Mouse (Mus musculus) hindbrain, embryonic 11.5 days (tissue): ENCODE measurements around the gene Hoxc4. TPM values are rescaled to one million over a fixed set of nuclear protein-coding genes. Genes with fewer than 3 reads are reported as not detected.

Experiments used
- ATAC-seq: fragments of 200-750 bp; cut with Nextera tagmentation; 2 replicates; pipeline ENCODE4 v1.8.0; 2017; ENCODE audit warnings: mild to moderate bottlenecking, moderate TSS enrichment, moderate library complexity; ENCODE audit not compliant: low FRiP score
- DNase-seq: peaks from one replicate; pipeline ENCODE4 v3.0.0-alpha.2; 2015; ENCODE audit warnings: low spot score
- H3K27ac ChIP-seq: fragments of 300-500 bp; sonication (generic); 2 replicates; pipeline ENCODE4 v1.5.1; 2014; ENCODE audit warnings: mild to moderate bottlenecking, low read depth, low read length
- H3K27me3 ChIP-seq: fragments of 300-500 bp; sonication (generic); 2 replicates; pipeline ENCODE4 v1.6.1; 2014; ENCODE audit warnings: mild to moderate bottlenecking, low read length, moderate library complexity, mixed read lengths; ENCODE audit not compliant: control insufficient read depth, insufficient read depth
- H3K36me3 ChIP-seq: fragments of 300-500 bp; sonication (generic); 2 replicates; pipeline ENCODE4 v1.6.1; 2014; ENCODE audit warnings: mild to moderate bottlenecking, low read length, moderate library complexity, mixed read lengths; ENCODE audit not compliant: control insufficient read depth, insufficient read depth
- H3K4me1 ChIP-seq: fragments of 300-500 bp; sonication (generic); replicated peaks from 2 replicates; pipeline ENCODE4 v1.6.1; 2014; ENCODE audit warnings: low read length, mixed read lengths; ENCODE audit not compliant: control insufficient read depth, insufficient read depth
- H3K4me2 ChIP-seq: fragments of 300-500 bp; sonication (generic); replicated peaks from 2 replicates; pipeline ENCODE4 v1.6.1; 2014; ENCODE audit warnings: mild to moderate bottlenecking, low read depth, low read length
- H3K4me3 ChIP-seq: fragments of 300-500 bp; sonication (generic); 2 replicates; pipeline ENCODE4 v1.5.1; 2014; ENCODE audit warnings: low read depth, low read length
- H3K9ac ChIP-seq: fragments of 300-500 bp; sonication (generic); 2 replicates; pipeline ENCODE4 v1.6.1; 2014; ENCODE audit warnings: low read depth, low read length
- H3K9me3 ChIP-seq: fragments of 300-500 bp; sonication (generic); 2 replicates; pipeline ENCODE4 v1.6.1; 2016; ENCODE audit warnings: low read length; ENCODE audit not compliant: control insufficient read depth
- WGBS: fragments of 180-500 bp; shearing (Covaris S2); extraction: QIAGEN DNeasy Blood & Tissue Kit; methylation state at CpG from one replicate; pipeline ENCODE4 v1.1.7; 2014; 5-methylcytosine and 5-hydroxymethylcytosine counted together
- polyA plus RNA-seq: library from polyadenylated mRNA; unstranded; fragments of >200 nt; fragmentation: Nextera tagmentation; extraction: Ambion mirVana; gene quantifications from 2 replicates; pipeline ENCODE4 v1.2.1, GENCODE M21; 2014

Gene Hoxc4
- polyA plus RNA-seq, 1 experiment from 2014 or later = 37.8 TPM

GRCm38 (mm10) chr15:103056396-103056795 is 37.7 kb downstream of the Hoxc4 start:
- H3K36me3 ChIP-seq = no peaks in the 10 kb centered on the region

DNA sequence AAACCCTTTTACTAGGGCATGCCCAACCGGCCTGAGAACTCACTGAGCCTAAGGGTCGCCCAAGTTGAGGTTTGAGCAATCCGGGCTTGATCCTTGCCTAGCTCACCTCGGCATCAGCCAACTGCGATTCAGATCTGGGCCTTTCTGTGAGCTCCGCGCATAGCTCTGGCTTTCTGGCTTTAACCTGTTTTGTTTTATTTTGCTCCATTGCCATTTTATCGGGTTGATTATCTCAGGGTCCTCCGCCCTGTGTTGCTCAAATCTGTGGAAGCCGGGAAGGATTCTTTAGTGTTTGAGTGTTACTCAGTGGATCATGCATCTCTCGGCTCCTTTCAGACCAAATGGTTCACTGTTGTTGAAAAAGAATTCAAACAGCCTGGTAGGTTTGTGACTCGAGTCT is 40.0 kb downstream of the Hoxc4 start:
- peak overlapping the region; percentile 36 for H3K4me3 ChIP-seq
- H3K9ac ChIP-seq = peak overlapping the region; percentile 68
- 2% methylated on average over 12 of the region's 12 CpGs for WGBS
- H3K36me3 ChIP-seq = no peaks in the 10 kb centered on the region
- H3K4me1 ChIP-seq = 0 out of 2 replicates have a peak, but pooled peaks cover 2% of the 10 kb centered on the region
- no peaks in the 10 kb centered on the region for H3K9me3 ChIP-seq
- peaks cover 76% of the 10 kb centered on the region for H3K27me3 ChIP-seq
- peak overlapping the region; percentile 88 for H3K27ac ChIP-seq
- ATAC-seq (no peak), DNase-seq (peak; percentile 63)
- H3K4me2 ChIP-seq = peak overlapping the region; percentile 38

More at GRCm38 (mm10) chr15:103056396-103056795, 37.7 kb downstream of the Hoxc4 start:
- DNase-seq (no peak), ATAC-seq (no peak)
- no peaks in the 10 kb centered on the region for H3K4me1 ChIP-seq
- H3K4me2 ChIP-seq = peak overlapping the region; percentile 39
- H3K27ac ChIP-seq = peak overlapping the region; percentile 71
- H3K4me3 ChIP-seq = peak overlapping the region; percentile 17; the same call in 1 of the 2 replicates
- H3K9me3 ChIP-seq = no peaks in the 10 kb centered on the region
- 45% methylated on average over 2 of the region's 2 CpGs for WGBS
- H3K27me3 ChIP-seq = peaks cover 65% of the 10 kb centered on the region
- 0 out of 2 replicates have a peak overlapping the region, but pooled peaks have one; percentile 23 for H3K9ac ChIP-seq

DNA sequence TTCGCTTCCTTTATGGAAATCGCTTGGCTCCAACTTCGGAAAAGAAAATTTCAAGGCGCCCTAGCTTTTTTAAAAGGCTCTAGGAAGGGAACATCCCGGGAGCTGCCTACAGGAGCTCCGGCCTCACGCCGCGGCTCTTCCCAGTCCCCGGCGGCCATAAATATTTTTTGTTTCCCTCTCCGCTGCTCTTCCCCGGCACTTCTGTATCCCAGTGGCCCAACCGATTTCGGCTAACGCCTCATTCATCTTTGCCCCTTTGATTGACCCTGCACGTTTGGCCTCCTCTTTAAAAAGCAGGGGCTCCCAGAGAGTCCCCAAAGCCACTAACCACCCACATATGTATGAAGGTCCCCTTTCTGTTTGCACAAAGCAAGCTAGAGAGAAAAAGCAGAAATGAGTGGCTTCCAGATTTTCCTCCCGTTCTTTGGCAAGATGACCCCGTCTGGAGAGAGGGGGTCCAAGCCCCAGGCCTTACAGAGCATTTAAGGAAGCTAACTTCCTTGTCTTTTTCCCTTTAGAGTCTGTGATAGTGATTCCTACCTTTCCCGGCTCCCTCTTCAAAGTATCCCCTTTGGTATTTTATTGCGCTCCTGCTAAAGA is 40.8 kb downstream of the Hoxc4 start:
- Histone ChIP-seq H3K4me3 (peak overlapping the region; percentile 36), H3K27ac (peak overlapping the region; percentile 88), H3K4me1 (0 out of 2 replicates have a peak, but pooled peaks cover 2% of the 10 kb centered on the region), H3K9ac (peak overlapping the region; percentile 68), H3K36me3 (no peaks in the 10 kb centered on the region), H3K4me2 (peak overlapping the region; percentile 38), H3K27me3 (peaks cover 78% of the 10 kb centered on the region), H3K9me3 (no peaks in the 10 kb centered on the region)
- DNase-seq = peak; percentile 62
- under 1% methylated on average over 21 of the region's 21 CpGs for whole genome bisulfite sequencing
- ATAC-seq = no peak

DNA sequence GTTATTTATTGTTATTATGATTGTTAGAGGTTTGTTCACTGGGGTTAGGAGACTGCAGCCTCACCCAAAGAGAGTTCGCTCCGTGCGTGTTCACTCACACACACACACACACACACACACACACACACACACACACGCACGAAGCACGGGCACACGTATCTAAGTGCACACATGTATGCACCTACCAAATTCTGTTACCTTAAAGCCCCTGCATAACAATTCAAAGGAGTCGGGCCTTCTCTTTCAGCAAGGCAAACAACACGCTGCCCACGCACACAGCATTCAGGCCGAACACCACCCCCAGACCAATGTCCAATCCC is 41.2 kb downstream of the Hoxc4 start:
- DNase-seq = peak; percentile 46
- H3K4me3 ChIP-seq = peak overlapping the region; percentile 36
- peak overlapping the region; percentile 68 for H3K9ac ChIP-seq

GRCm38 (mm10) chr15:103060341-103061130 is 41.8 kb downstream of the Hoxc4 start:
- H3K9ac ChIP-seq = peak overlapping the region; percentile 68
- H3K4me3 ChIP-seq = peak overlapping the region; percentile 36
- under 1% methylated on average over 36 of the region's 36 CpGs for WGBS
- no peaks in the 10 kb centered on the region for H3K36me3 ChIP-seq
- peak overlapping the region; percentile 88 for H3K27ac ChIP-seq
- ATAC-seq (peak; percentile 68), DNase-seq (peak; percentile 68)
- peak overlapping the region; percentile 38 for H3K4me2 ChIP-seq
- peaks cover 74% of the 10 kb centered on the region for H3K27me3 ChIP-seq
- no peaks in the 10 kb centered on the region for H3K9me3 ChIP-seq
- H3K4me1 ChIP-seq = 0 out of 2 replicates have a peak, but pooled peaks cover 2% of the 10 kb centered on the region

More for the DNA sequence above, 41.2 kb downstream of the Hoxc4 start:
- 0 out of 2 replicates have a peak, but pooled peaks cover 2% of the 10 kb centered on the region for H3K4me1 ChIP-seq
- no peak for ATAC-seq
- H3K27ac ChIP-seq = peak overlapping the region; percentile 88
- H3K9me3 ChIP-seq = no peaks in the 10 kb centered on the region
- H3K36me3 ChIP-seq = no peaks in the 10 kb centered on the region
- peak overlapping the region; percentile 38 for H3K4me2 ChIP-seq
- 3% methylated on average over 11 of the region's 11 CpGs for WGBS
- peaks cover 77% of the 10 kb centered on the region for H3K27me3 ChIP-seq

- DNase-seq = peak; percentile 71
- H3K4me1 ChIP-seq = 0 out of 2 replicates have a peak, but pooled peaks cover 2% of the 10 kb centered on the region
- peak overlapping the region; percentile 13; the same call in 1 of the 2 replicates for H3K4me3 ChIP-seq
- WGBS = under 1% methylated on average over 30 of the region's 30 CpGs
- H3K36me3 ChIP-seq = no peaks in the 10 kb centered on the region
- peaks cover 72% of the 10 kb centered on the region for H3K27me3 ChIP-seq
- peak; percentile 59; the same call in 1 of the 2 replicates for ATAC-seq
- H3K27ac ChIP-seq = peak overlapping the region; percentile 88
- no peaks in the 10 kb centered on the region for H3K9me3 ChIP-seq
- H3K9ac ChIP-seq = no peak overlapping the region
- peak overlapping the region; percentile 38 for H3K4me2 ChIP-seq
Measured at GRCm38 (mm10) chr15:103061131-103061825, 42.5 kb downstream of the Hoxc4 start.

GRCm38 (mm10) chr15:103061988-103062387 is 43.3 kb downstream of the Hoxc4 start:
- Histone ChIP-seq H3K4me2 (no peak overlapping the region), H3K9ac (no peak overlapping the region), H3K9me3 (no peaks in the 10 kb centered on the region), H3K27me3 (peaks cover 65% of the 10 kb centered on the region), H3K4me3 (no peak overlapping the region), H3K36me3 (no peaks in the 10 kb centered on the region), H3K4me1 (0 out of 2 replicates have a peak, but pooled peaks cover 2% of the 10 kb centered on the region), H3K27ac (peak overlapping the region; percentile 58; the same call in 1 of the 2 replicates)
- ATAC-seq (no peak), DNase-seq (no peak)
- 3% methylated on average over 2 of the region's 2 CpGs for WGBS

DNA sequence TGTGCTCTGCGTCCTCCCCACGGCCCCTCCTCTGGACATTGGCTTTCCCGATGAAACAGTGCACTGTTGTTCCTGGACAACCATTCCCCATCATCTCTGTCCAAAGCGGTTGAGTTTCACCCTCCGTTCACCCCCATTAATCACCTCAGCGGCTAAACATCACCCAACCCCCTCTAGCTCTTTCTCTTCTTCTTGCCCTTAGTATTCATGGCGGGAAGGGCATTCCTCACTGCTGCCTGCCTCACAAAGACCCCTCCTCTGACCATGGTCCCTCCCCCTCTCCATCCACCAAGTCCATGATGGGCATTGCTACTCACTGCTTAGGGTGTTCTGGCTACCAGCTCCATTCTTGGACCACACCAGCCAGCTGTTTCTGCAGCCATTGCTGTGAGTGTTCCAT is 46.9 kb downstream of the Hoxc4 start:
- H3K9me3 ChIP-seq = no peaks in the 10 kb centered on the region
- peak; percentile 60 for ATAC-seq
- 26% methylated on average over 7 of the region's 7 CpGs for WGBS
- peaks cover 58% of the 10 kb centered on the region for H3K27me3 ChIP-seq
- no peak overlapping the region for H3K9ac ChIP-seq
- H3K4me2 ChIP-seq = no peak overlapping the region
- H3K4me1 ChIP-seq = 0 out of 2 replicates have a peak, but pooled peaks cover 2% of the 10 kb centered on the region
- DNase-seq = peak; percentile 48
- H3K27ac ChIP-seq = peak overlapping the region; percentile 75
- H3K36me3 ChIP-seq = no peaks in the 10 kb centered on the region
- no peak overlapping the region for H3K4me3 ChIP-seq
